Mouse (Mus musculus): ENCODE data around the gene Gm5901. TPM values are rescaled to one million over a fixed set of nuclear protein-coding genes. Genes with fewer than 3 reads are reported as not detected.
"Not testable (repeated sequence)": the region's sequence is repeated elsewhere in the genome, so short reads cannot be mapped to it uniquely, and the experiment has no call there.

Gm5901 gene
- not detected in 2 replicates for polyA plus RNA-seq (2015; fragmentation: Nextera tagmentation; extraction: Ambion mirVana)

DNA sequence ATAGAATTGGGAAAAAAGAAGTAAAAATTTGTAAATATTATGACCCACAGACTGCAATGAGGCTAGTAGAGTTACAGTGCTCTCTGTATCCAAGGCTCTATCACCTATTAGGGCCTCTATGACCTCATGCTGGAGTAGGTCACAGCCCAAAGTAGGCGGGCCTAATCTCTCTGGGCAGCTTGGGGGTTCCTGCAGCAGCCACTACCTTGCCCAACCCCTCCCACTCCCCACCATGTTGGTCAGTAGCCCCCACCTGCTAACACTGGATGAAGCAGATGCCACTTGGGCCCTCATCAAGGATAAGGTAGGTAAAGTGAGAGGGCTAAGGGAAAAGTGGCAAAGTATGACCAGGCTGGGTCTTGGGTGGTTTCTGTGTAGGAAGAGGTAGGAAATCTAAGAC, at the start of gene Gm5901:
Gene Gm5901, plus strand, starts transcription at position 173 of the 400 bp plus-strand sequence.
- whole genome bisulfite sequencing: 95% methylated on average over 1 of the region's 1 CpGs
- peaks cover 32% of the 10 kb centered on the region for H3K36me3 ChIP-seq (ENCODE audit: insufficient read depth, low read length)

GRCm38 (mm10) chr7:105325302-105325701, 49.5 kb upstream of the Gm5901 start:
- no peak overlapping the region for H3K4me2 ChIP-seq (replicated peaks; ENCODE audit: low read depth, low read length)

More for the DNA sequence above, at the start of gene Gm5901:
- H3K27ac ChIP-seq (ENCODE audit: low read length): no peak within 1 kb of the TSS
- no peak for ATAC-seq (ENCODE audit: low FRiP score, low TSS enrichment)
- H3K9ac ChIP-seq (replicated peaks; ENCODE audit: low read length): no peak within 1 kb of the TSS
- no peak within 1 kb of the TSS for H3K4me2 ChIP-seq (replicated peaks; ENCODE audit: low read depth, low read length)
- no peak within 1 kb of the TSS for H3K4me3 ChIP-seq (ENCODE audit: low read length)
- no peaks in the 10 kb centered on the region for H3K27me3 ChIP-seq (ENCODE audit: insufficient read depth, low read length)
- no peaks in the 10 kb centered on the region for H3K4me1 ChIP-seq (ENCODE audit: insufficient read depth, low read length)
- H3K9me3 ChIP-seq (ENCODE audit: low read length): no peaks in the 10 kb centered on the region

DNA sequence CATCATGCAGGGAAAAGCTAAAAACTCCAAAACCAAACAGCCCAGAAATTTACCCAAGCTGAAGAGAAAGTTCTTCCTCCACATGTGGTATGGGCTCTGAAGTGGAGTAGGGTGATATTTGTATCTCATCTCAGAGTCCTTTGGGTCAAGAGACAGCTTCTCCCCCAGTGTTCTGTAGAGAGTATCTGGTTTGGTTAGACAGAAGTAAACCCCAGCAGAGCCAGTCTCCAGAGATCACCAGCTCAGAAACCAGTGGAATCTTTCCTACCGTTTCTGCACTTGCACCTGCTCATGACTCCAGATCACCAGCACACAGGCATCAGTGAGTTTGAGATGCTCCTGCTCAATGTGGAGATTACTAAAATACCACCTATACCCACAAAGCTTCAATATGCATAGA, 40.8 kb upstream of the Gm5901 start, which contains the start of gene Olfr690:
Gene Olfr690, minus strand, starts transcription at position 101 of the 400 bp plus-strand sequence.
- no peak for ATAC-seq (ENCODE audit: low FRiP score, low TSS enrichment)
- Histone ChIP-seq H3K9me3 (ENCODE audit: low read length) (no peaks in the 10 kb centered on the region), H3K27me3 (ENCODE audit: insufficient read depth, low read length) (no peaks in the 10 kb centered on the region), H3K4me2 (replicated peaks; ENCODE audit: low read depth, low read length) (no peak within 1 kb of the TSS), H3K4me3 (ENCODE audit: low read length) (no peak within 1 kb of the TSS), H3K4me1 (ENCODE audit: insufficient read depth, low read length) (no peaks in the 10 kb centered on the region), H3K27ac (ENCODE audit: low read length) (no peak within 1 kb of the TSS), H3K36me3 (ENCODE audit: insufficient read depth, low read length) (no peaks in the 10 kb centered on the region), H3K9ac (replicated peaks; ENCODE audit: low read length) (no peak within 1 kb of the TSS)
- WGBS: 84% methylated on average over 1 of the region's 1 CpGs

More at GRCm38 (mm10) chr7:105325302-105325701, 49.5 kb upstream of the Gm5901 start:
- 70% methylated on average over 2 of the region's 2 CpGs for WGBS
- H3K4me1 ChIP-seq (ENCODE audit: insufficient read depth, low read length): no peaks in the 10 kb centered on the region
- no peaks in the 10 kb centered on the region for H3K27me3 ChIP-seq (ENCODE audit: insufficient read depth, low read length)
- no peaks in the 10 kb centered on the region for H3K9me3 ChIP-seq (ENCODE audit: low read length)
- no peak overlapping the region for H3K4me3 ChIP-seq (ENCODE audit: low read length)
- no peaks in the 10 kb centered on the region for H3K36me3 ChIP-seq (ENCODE audit: insufficient read depth, low read length)
- no peak for ATAC-seq (ENCODE audit: low FRiP score, low TSS enrichment)
- H3K9ac ChIP-seq (replicated peaks; ENCODE audit: low read length): no peak overlapping the region
- H3K27ac ChIP-seq (ENCODE audit: low read length): no peak overlapping the region

DNA sequence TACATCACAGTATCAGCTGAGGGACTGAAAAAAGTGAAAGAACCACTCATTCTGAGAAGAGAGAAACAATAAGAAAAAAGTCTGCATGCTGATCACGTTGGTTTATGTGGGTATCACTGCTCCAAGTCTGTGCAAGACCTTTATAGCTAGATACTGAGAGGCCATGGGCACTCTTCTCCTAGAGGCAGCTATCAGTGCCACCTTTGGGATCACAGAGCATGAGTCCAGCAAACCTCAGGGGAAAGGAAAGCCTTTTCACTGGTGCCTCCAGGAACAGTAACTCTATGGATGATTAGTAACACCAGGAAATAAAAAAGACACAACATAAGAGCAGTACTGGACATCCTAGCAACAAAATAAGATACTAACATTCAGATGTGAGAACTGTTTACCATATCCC, 32.7 kb upstream of the Gm5901 start, which contains the start of gene Olfr691:
Gene Olfr691, minus strand, starts transcription at position 101 of the 400 bp plus-strand sequence.
- Histone ChIP-seq H3K36me3 (ENCODE audit: insufficient read depth, low read length) (no peaks in the 10 kb centered on the region), H3K4me1 (ENCODE audit: insufficient read depth, low read length) (no peaks in the 10 kb centered on the region), H3K27ac (ENCODE audit: low read length) (no peak within 1 kb of the TSS), H3K9ac (replicated peaks; ENCODE audit: low read length) (no peak within 1 kb of the TSS), H3K4me3 (ENCODE audit: low read length) (no peak within 1 kb of the TSS), H3K27me3 (ENCODE audit: insufficient read depth, low read length) (no peaks in the 10 kb centered on the region), H3K9me3 (ENCODE audit: low read length) (no peaks in the 10 kb centered on the region), H3K4me2 (replicated peaks; ENCODE audit: low read depth, low read length) (no peak within 1 kb of the TSS)
- ATAC-seq (ENCODE audit: low FRiP score, low TSS enrichment): no peak
- WGBS: 55% methylated on average over 1 of the region's 1 CpGs

GRCm38 (mm10) chr7:105342752-105343151, 32.1 kb upstream of the Gm5901 start:
- 68% methylated on average over 2 of the region's 2 CpGs for WGBS

DNA sequence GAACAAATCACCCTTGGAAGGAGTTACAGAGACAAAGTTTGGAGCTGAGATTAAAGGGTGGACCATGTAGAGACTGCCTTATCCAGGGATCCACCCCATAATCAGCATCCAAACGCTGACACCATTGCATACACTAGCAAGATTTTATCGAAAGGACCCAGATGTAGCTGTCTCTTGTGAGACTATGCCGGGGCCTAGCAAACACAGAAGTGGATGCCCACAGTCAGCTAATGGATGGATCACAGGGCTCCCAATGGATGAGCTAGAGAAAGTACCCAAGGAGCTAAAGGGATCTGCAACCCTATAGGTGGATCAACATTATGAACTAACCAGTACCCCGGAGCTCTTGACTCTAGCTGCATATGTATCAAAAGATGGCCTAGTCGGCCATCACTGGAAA, 18.8 kb upstream of the Gm5901 start:
- not testable (repeated sequence) for H3K4me3 ChIP-seq (ENCODE audit: low read length); H3K4me2 ChIP-seq (replicated peaks; ENCODE audit: low read depth, low read length); H3K9me3 ChIP-seq (ENCODE audit: low read length); H3K36me3 ChIP-seq (ENCODE audit: insufficient read depth, low read length); H3K27ac ChIP-seq (ENCODE audit: low read length); H3K27me3 ChIP-seq (ENCODE audit: insufficient read depth, low read length); ATAC-seq (ENCODE audit: low FRiP score, low TSS enrichment); H3K4me1 ChIP-seq (ENCODE audit: insufficient read depth, low read length); H3K9ac ChIP-seq (replicated peaks; ENCODE audit: low read length)
- WGBS: no CpG with 5 or more reads among the region's 5 CpGs

More at GRCm38 (mm10) chr7:105342752-105343151, 32.1 kb upstream of the Gm5901 start:
- H3K9ac ChIP-seq (replicated peaks; ENCODE audit: low read length): no peak overlapping the region
- H3K4me3 ChIP-seq (ENCODE audit: low read length): no peak overlapping the region
- no peaks in the 10 kb centered on the region for H3K9me3 ChIP-seq (ENCODE audit: low read length)
- no peak overlapping the region for H3K27ac ChIP-seq (ENCODE audit: low read length)
- ATAC-seq (ENCODE audit: low FRiP score, low TSS enrichment): no peak
- no peaks in the 10 kb centered on the region for H3K27me3 ChIP-seq (ENCODE audit: insufficient read depth, low read length)
- H3K4me2 ChIP-seq (replicated peaks; ENCODE audit: low read depth, low read length): no peak overlapping the region
- no peaks in the 10 kb centered on the region for H3K4me1 ChIP-seq (ENCODE audit: insufficient read depth, low read length)
- no peaks in the 10 kb centered on the region for H3K36me3 ChIP-seq (ENCODE audit: insufficient read depth, low read length)

- not testable (repeated sequence) for ATAC-seq (ENCODE audit: low FRiP score, low TSS enrichment); H3K4me1 ChIP-seq (ENCODE audit: insufficient read depth, low read length); H3K4me2 ChIP-seq (replicated peaks; ENCODE audit: low read depth, low read length); H3K4me3 ChIP-seq (ENCODE audit: low read length); H3K36me3 ChIP-seq (ENCODE audit: insufficient read depth, low read length); H3K9me3 ChIP-seq (ENCODE audit: low read length); H3K27me3 ChIP-seq (ENCODE audit: insufficient read depth, low read length); H3K27ac ChIP-seq (ENCODE audit: low read length); H3K9ac ChIP-seq (replicated peaks; ENCODE audit: low read length)
- WGBS: 96% methylated on average over 1 of the region's 2 CpGs
Measured at GRCm38 (mm10) chr7:105356487-105356886, 18.4 kb upstream of the Gm5901 start.

DNA sequence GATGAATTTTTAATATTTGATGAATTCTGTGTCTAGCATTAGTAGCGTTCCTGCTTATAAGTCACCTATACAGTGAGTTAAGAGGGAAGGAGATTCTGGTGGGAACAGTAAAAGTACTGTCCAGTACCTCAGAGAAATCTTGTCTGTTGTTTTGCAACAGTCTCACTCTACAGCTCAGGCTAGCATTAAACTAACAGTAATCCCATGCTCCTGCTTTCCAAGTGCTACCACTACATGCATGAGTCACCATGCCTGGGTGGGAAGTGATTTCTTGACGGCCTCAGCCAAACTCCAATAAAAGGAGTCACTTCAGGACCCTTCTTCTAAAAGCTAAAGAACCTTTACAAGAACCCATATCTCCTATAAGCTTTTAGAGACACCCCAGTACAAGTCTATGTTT, 13.1 kb upstream of the Gm5901 start:
- H3K36me3 ChIP-seq (ENCODE audit: insufficient read depth, low read length): no peaks in the 10 kb centered on the region
- whole genome bisulfite sequencing: 74% methylated on average over 2 of the region's 2 CpGs

DNA sequence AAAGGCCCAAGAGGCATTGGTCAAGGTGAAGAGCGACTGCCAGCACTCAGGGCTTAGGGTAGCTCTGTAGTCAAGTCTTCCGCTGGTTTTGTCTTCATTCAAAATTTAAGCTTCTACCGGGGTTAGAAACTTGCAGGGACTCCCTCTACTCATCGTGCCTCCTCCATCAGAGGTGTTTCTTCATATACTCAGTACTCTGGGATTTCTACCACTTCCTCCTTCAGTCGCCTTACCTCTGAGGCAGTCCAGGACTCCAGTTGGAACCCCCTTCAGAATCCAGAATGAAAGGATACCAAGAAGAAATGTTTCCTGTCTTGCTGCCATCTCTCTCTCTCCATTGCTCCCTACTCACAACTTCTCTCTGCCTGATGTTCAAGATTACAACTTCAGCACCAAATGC, 7.6 kb upstream of the Gm5901 start:
- no peak overlapping the region for H3K4me2 ChIP-seq (replicated peaks; ENCODE audit: low read depth, low read length)
- H3K27ac ChIP-seq (ENCODE audit: low read length): no peak overlapping the region
- H3K36me3 ChIP-seq (ENCODE audit: insufficient read depth, low read length): no peaks in the 10 kb centered on the region
- no peaks in the 10 kb centered on the region for H3K9me3 ChIP-seq (ENCODE audit: low read length)
- 84% methylated on average over 5 of the region's 5 CpGs for WGBS
- ATAC-seq (ENCODE audit: low FRiP score, low TSS enrichment): no peak
- H3K4me3 ChIP-seq (ENCODE audit: low read length): no peak overlapping the region
- H3K27me3 ChIP-seq (ENCODE audit: insufficient read depth, low read length): no peaks in the 10 kb centered on the region
- no peaks in the 10 kb centered on the region for H3K4me1 ChIP-seq (ENCODE audit: insufficient read depth, low read length)
- no peak overlapping the region for H3K9ac ChIP-seq (replicated peaks; ENCODE audit: low read length)

More for the DNA sequence above, 13.1 kb upstream of the Gm5901 start:
- H3K4me1 ChIP-seq (ENCODE audit: insufficient read depth, low read length): no peaks in the 10 kb centered on the region
- H3K9me3 ChIP-seq (ENCODE audit: low read length): no peaks in the 10 kb centered on the region
- H3K27me3 ChIP-seq (ENCODE audit: insufficient read depth, low read length): no peaks in the 10 kb centered on the region
- H3K27ac ChIP-seq (ENCODE audit: low read length): no peak overlapping the region
- H3K4me3 ChIP-seq (ENCODE audit: low read length): no peak overlapping the region
- H3K9ac ChIP-seq (replicated peaks; ENCODE audit: low read length): no peak overlapping the region
- H3K4me2 ChIP-seq (replicated peaks; ENCODE audit: low read depth, low read length): no peak overlapping the region
- no peak for ATAC-seq (ENCODE audit: low FRiP score, low TSS enrichment)

DNA sequence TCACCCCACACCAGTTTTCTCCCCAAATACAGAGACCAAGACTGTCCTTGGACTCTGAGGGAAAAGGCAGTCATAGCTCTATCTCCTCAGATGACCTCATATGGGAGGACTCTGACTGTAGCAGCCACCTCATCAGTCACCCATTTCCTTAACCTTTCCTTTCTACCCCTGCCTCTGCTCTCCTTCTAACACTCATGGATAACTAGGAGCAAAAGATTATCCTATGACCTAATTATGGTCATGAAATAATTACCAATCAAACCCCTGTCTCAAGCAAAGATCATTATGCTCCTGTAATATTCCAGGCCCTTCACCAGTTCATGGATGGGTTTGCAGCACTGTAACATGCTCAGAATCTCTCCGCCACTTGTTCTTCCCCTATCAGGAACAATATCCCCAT, 6.9 kb upstream of the Gm5901 start, which contains the start of gene Olfr692:
Gene Olfr692, plus strand, starts transcription at position 301 of the 400 bp plus-strand sequence.
- Histone ChIP-seq H3K9ac (replicated peaks; ENCODE audit: low read length) (no peak within 1 kb of the TSS), H3K27ac (ENCODE audit: low read length) (no peak within 1 kb of the TSS), H3K27me3 (ENCODE audit: insufficient read depth, low read length) (no peaks in the 10 kb centered on the region), H3K36me3 (ENCODE audit: insufficient read depth, low read length) (no peaks in the 10 kb centered on the region), H3K4me2 (replicated peaks; ENCODE audit: low read depth, low read length) (no peak within 1 kb of the TSS), H3K4me3 (ENCODE audit: low read length) (no peak within 1 kb of the TSS), H3K9me3 (ENCODE audit: low read length) (no peaks in the 10 kb centered on the region), H3K4me1 (ENCODE audit: insufficient read depth, low read length) (no peaks in the 10 kb centered on the region)
- WGBS: 96% methylated on average over 1 of the region's 1 CpGs
- ATAC-seq (ENCODE audit: low FRiP score, low TSS enrichment): no peak
